Mouse (Mus musculus): ENCODE measurements around the gene 2410004P03Rik.

The 2410004P03Rik gene

DNA sequence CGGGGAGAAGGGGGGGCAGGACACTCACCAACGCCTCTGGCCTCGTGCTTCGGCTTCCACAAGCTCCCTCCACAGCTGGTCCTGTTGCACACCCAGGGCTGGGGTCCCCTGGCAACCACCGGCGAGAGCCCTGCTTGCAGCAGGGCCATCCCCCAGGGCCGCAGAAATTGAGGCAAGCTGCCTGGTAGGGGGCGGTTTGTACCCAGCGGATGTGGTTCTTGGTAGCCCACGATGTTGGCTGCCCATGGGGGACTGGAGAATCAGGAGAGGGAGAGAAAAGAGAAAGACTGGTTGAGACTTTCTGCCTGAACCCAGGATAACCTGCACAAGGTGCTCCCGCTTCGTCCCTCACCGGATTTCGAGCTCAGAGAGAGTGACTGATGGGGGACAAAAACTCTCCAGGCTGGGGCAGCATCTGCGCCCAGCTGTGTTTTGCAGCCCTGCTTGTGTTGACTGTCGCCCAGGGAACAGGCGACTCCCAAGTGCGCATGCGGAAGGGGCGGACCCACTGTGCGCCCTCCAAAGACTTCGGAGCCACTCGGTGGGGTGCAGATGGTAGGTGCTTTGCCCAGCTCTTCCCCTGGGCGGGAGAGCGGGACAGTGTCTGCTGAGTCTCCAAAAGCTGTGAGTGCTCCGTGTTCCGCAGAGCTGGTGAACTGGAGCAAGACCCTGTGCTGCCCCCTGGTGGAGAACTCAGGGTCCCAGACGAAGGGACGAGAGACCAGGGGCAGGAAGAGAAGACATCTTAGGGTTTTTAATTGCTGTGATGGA lies at the start of gene 2410004P03Rik:
Gene 2410004P03Rik, minus strand, starts transcription at position 628 of the 771 bp plus-strand sequence.
- in situ Hi-C loops (cut with MboI; ENCODE audit: low sequenced_read_pairs), result no loop called here

DNA sequence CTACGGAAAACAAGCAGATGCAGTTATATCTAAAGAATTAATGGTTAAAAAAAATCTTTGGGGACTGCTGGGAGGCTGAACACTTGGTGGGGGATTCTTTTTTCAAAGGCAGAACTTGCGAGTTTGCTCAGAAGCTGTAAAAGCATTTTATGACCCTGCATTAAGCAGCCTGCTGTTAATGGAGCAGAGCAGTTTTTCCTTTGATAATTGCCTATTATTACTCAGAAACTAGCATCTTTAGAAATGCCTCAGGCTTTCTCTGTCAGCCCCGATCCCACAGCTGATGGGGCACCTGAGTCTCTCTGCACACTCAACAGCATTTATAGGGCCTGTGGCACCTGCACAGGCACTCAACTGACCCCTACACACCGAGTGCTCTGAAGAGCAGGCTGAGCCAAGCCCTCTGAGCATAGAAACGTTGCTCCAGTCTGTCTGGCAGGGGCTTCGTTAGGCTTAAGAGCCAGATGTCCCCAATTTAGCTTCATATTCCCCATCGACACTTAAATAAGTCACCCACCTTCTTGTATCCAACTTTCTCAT lies 49.7 kb upstream of the 2410004P03Rik start:
- in situ Hi-C loops (cut with MboI; ENCODE audit: low sequenced_read_pairs), result no loop called here

DNA sequence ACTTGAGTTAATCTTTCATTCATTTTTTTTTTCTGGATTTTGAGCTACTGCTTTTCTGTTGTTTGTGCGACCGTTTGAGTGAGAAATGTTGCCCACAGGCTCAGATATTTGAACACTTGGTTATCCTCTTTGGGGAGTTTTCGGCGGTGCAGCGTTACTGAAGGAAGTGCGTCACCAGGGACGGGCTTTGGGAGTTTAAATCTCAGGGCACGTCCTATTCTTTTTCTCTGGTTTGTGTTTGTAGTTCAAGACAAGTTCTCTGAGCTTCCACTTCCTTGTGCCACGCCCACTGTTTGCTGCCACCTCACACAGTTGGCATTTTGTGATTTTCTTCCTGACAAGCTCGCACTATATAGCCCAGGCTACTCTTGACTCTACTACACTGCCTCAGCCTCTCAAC lies 47.0 kb upstream of the 2410004P03Rik start:
- in situ Hi-C loops (cut with MboI; ENCODE audit: low sequenced_read_pairs), result no loop called here

DNA sequence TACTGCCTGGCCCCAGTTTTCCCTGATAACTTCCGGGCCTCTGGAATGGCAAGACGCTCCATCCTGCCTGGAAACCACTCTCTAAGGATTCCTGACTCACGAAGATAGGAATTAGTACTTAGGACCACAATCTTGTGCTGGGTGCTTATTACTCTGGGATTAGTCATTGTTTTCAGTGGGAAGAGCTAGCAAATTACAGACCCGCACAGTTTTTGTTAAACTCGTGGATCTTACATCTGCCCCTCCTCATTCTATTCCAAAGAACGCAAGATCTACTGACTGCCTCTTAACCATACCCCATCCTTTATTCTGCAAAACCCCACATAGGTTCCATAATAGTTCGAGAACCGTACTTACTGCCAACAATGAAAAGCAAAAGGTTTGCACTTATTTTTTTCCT lies 45.6 kb upstream of the 2410004P03Rik start:
- in situ Hi-C loops (cut with MboI; ENCODE audit: low sequenced_read_pairs), result no loop called here

DNA sequence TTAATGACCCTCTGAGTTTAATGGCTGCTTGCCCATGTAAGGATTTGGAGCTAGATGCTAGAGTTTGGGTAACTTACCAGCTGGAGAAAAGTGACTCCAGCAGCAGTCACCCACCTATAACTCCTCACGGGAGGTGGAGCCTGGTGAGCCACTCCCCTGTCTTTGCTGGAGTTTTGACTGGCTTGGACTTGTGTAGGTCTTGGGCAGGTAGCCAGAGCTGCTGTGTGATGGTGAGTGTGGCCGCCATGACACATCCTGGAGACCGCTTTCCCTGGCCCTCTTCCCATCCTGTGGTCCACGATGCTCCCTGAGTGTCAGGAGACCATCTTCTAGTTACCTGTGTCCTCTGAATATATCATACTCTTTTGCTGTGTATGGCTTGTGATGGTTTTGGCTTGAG lies 44.2 kb upstream of the 2410004P03Rik start:
- in situ Hi-C loops (cut with MboI; ENCODE audit: low sequenced_read_pairs), result no loop called here

DNA sequence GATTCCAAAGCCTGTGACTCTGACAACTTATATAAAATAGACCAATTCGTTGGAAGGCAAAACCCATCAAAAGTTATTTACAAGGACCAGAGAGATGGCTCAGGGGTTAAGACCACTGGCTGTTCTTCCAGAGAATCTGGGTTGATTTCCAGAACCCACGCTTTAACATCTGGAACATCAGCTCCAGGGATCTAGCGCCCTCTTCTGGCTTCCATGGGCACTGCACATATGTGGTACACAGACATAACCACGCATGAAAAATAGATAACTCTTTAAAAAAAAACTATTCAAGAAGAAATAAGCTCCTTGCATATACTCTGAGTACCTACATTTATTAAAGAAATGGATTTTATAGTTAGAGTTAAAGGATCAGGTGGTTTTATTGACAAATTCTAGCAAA lies 43.2 kb upstream of the 2410004P03Rik start:
- in situ Hi-C loops (cut with MboI; ENCODE audit: low sequenced_read_pairs), result no loop called here

DNA sequence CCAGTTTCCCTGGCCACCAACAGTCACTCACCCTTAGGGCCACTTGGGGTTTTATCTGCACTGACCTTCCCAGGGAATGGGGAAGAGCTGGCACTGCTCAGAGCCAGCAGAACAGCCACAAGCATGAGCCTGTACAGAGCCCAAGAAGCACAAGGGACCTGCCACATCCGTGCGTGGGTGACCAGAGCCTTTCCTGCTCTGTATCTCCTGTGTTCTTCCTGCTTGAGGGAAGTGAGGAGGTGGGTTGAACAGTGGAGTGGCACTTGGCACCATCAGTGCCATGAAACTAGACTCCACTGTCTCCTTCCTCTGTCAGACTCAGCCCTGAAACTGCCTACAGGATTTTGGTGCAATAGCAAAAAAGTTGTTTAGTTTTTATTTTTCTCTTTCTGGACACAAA lies 41.1 kb upstream of the 2410004P03Rik start:
- in situ Hi-C loops (cut with MboI; ENCODE audit: low sequenced_read_pairs), result no loop called here

DNA sequence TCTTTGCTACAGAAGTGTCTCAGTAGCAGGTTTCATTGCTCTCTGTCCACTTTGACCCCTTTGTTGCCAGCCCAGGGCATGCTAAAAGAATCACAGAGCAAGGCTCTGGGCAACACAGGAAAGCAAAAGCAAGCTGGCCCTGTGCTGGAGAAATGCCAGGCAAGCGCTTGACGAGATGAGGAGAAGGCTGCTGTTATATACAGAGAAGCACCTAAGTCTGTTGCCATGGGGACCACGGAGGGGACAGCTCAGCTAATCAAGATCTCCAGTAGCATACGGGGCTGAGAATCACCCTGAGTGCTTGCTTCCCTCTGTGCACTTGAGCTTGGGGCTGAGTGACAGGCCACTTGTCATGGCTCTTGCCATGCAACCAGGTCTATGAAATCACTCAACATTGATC lies 39.5 kb upstream of the 2410004P03Rik start:
- in situ Hi-C loops (cut with MboI; ENCODE audit: low sequenced_read_pairs), result no loop called here

DNA sequence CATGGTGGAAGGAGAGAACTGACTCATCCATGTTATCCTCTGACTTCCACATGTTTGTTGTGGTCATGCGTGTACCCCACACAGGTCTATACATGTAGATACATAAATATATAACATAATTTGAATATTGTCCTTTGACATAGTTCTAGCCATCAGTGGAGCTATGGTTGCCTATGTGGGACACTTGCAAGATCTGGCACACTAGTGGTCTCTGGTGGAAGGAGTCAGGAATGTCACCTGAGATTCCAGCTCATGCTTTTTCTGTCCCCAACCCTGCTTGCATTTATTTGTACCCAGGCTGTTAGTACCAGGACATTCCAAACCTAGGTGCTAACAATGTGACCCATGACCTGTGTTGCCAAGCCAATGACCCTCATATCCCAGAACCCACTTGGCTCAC lies 38.3 kb upstream of the 2410004P03Rik start:
- in situ Hi-C loops (cut with MboI; ENCODE audit: low sequenced_read_pairs), result loop anchor here (25.0 kb wide), 1 partner anchor 213 kb away; the partner anchor contains the start of gene Pdia6

DNA sequence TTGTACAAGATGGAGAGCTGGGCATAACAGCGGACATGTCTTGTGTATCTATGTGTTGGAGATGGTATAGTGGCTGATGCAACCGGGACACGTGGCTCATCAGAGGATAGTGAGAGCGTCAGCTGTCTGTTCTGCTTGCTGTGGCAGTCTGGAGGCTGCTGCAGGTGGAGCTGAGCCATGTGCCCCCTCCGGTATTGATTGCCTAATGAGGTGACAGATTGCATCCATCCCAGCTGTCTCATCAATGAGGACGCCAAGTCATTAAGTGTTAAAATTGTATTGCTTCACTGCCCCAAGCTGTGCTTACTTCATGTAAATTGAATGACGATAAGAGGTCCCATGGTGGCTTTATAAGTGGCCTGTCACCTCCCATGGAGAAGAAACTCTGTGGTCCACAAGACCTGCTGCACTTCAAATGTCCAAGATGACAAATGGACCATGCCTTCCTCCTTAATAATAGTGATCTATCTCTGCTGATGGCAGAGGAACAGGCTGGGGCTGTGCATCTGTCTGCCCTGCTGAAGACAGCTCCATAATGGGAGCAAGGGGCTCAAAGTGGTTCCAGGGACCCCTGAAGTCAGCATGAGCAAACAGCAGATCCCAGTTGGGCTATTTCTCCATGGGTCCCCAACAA lies 37.6 kb upstream of the 2410004P03Rik start:
- in situ Hi-C loops (cut with MboI; ENCODE audit: low sequenced_read_pairs), result loop anchor here (25.0 kb wide), 1 partner anchor 213 kb away; the partner anchor contains the start of gene Pdia6

DNA sequence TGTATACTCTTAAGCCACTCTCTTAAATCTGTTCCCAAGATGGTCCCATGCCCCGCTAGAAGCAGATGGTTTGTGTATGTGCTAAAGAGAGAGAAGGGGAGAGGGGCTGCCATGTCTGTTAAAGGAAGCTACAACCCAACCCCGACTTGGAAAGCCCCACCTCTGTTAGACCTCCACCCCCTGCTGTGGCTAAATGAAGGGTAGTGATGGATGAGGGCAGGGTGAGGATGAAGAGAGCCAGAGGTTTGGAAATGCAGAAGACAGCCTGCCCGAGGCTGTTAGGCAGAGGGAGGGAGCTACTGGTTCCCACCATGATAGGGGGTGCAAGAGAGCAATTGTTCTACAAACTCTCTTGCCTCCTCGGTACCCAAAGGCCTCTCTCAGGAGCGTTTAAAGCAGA lies 31.8 kb upstream of the 2410004P03Rik start:
- in situ Hi-C loops (cut with MboI; ENCODE audit: low sequenced_read_pairs), result loop anchor here (25.0 kb wide), 1 partner anchor 219 kb away; the partner anchor contains the start of gene Pdia6

DNA sequence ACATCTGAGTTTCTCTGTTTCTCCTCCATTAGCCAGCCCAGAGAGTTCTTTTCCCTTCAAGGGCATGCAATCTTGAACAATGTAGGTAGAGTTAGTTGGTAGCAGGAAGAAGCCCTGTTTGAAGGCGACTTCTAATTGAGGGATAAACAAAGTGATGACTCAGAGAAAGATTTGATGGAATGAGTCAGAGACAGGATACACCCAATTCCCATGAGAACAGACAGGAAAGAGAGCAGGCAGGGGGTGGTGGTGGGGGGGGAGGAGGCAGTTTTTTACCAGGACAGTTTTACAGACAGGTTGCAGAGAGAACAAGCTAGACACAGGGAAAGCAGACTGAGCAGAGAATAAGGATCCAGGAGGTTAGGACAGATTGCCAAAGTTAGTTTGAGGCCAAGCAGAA lies 29.0 kb upstream of the 2410004P03Rik start:
- in situ Hi-C loops (cut with MboI; ENCODE audit: low sequenced_read_pairs), result loop anchor here (25.0 kb wide), 1 partner anchor 222 kb away; the partner anchor contains the start of gene Pdia6

DNA sequence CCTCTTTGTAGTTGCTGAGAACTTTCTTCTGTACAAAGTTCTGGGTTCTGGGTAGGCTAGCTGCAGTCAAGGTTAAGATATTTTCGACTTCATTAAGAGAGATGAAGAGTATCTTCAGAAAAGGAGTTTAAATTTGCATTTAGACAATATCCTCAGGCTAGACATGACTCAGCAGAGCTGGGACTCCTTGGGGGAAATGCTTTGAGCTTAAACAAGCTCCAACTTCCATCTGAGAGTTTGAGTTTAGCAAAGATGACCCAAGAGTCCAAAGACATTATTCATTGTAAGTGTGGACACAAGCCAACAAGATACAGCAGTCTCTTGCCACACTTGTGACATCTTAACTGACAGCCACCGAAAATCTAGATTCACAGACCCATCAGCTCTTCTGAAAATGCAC lies 27.9 kb upstream of the 2410004P03Rik start:
- in situ Hi-C loops (cut with MboI; ENCODE audit: low sequenced_read_pairs), result loop anchor here (25.0 kb wide), 1 partner anchor 223 kb away; the partner anchor contains the start of gene Pdia6

DNA sequence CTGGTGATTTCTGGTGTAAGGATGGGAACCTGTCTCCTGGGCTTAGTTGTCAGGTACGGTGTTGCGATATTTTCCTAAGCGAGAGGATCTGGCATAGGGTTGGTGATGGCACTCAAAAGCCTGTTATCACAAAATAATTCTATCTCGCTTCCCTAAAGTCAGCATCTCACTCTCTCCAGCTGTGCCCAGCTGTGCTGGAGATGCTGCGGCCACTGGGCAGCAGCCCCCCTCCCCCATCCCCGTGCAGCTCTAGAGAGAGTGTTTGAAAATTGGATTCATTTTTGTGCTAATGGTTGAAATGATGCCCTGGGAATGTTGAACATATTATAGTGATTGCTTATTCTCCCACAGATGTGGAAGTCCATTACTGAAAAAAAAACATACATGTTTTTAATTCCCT lies 26.7 kb upstream of the 2410004P03Rik start:
- in situ Hi-C loops (cut with MboI; ENCODE audit: low sequenced_read_pairs), result loop anchor here (25.0 kb wide), 1 partner anchor 224 kb away; the partner anchor contains the start of gene Pdia6

DNA sequence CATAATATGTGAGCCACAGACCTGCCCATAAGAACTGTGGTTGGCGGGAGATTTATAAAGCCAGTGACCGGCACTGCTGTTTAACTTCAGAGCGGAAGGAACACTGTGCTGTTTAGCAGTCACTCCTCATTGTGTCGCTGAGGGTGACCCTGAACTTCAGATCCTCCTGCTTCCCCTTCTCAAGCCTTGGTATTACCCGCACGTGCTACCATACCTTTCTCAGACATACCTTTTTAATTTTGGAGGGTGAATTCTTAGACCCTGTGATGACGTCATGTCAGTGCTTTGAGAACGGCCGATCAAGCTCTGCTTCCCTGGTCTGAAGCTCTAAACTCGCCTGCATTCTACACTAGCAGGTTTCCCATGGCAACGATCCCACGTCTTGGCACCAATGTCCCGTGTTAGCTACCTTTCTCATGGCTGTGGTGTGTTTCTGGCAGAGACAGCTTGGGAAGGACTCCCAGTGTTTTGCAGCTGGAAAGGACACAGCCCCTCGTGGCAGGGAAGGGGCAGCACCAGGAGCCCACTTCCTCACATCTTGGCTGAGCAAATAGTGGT lies 25.6 kb upstream of the 2410004P03Rik start:
- in situ Hi-C loops (cut with MboI; ENCODE audit: low sequenced_read_pairs), result loop anchor here (25.0 kb wide), 1 partner anchor 225 kb away; the partner anchor contains the start of gene Pdia6

DNA sequence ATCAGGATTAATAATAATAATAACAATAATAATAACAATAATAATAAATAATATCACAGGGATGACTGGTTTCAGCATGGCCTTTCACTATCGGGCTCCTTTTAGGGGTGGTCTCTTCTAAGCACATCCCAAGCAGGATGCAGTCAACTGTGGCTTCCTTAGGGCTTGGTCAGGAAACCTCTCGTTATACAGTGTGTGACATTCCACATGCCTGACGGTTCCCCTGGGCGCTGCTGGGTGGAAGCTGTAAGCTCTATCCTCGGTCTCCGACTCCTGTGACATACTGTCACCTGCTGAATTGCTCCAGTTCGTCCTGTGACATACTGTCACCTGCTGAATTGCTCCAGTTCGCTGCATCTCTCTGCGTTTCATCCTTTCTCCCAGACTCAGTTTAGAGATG lies 25.0 kb upstream of the 2410004P03Rik start:
- in situ Hi-C loops (cut with MboI; ENCODE audit: low sequenced_read_pairs), result loop anchor here (25.0 kb wide), 1 partner anchor 226 kb away; the partner anchor contains the start of gene Pdia6

DNA sequence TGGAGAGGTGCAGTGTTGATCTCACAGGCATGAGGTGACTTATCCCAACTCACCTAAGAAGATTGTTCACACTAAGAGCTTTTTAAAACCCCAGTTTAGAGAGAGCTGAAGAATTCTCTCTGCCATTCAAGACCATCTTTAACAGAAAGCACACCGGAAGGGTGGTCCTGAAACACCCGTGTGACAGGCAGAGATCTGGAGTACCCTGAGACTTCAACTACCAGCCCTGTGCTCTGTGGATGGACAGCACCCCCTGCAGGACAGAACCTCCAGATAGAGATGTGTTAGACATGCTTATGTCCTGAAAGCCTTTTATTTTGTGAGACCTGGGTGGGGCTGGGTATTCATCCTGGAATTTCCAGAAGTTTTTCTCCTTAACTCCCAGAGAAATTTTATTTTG lies 23.6 kb upstream of the 2410004P03Rik start:
- in situ Hi-C loops (cut with MboI; ENCODE audit: low sequenced_read_pairs), result loop anchor here (25.0 kb wide), 1 partner anchor 227 kb away; the partner anchor contains the start of gene Pdia6

DNA sequence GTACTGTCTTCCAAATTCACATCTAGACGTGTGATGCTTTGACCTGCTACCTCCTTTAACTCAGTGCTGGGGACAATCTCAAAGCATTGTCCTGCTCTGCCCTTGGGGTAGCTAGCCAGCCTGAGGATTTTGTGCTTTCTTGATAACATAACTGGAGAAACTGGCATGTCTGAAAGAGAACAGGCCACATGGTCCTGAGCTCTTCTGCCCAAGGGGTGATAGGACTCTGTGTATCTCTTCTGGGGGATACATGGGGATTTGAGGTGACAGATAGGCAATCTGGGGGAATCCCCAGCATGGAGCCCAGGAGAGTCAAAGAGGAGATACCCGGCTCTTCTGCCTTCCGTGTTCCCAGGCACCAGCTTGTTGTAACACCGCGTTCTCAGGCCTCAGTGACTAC lies 23.1 kb upstream of the 2410004P03Rik start:
- in situ Hi-C loops (cut with MboI; ENCODE audit: low sequenced_read_pairs), result loop anchor here (25.0 kb wide), 1 partner anchor 228 kb away; the partner anchor contains the start of gene Pdia6

DNA sequence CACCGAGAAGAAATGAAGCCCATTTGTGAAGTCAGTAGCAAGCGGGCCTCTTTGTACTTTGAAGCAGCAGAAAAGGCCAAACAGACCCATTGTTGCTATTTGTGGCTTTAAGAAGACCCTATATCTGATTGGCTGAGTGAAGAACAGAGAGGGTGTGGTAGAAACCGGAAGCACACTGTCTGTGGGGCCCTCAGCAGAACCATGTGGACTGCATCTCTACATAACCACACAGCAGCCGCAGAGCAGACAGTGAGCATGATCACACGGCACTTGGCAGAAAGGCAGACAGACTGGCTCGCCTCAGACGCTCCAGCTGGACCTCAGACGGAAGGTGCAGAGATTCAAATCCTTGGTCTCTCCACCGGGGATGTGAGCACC lies 21.9 kb upstream of the 2410004P03Rik start:
- in situ Hi-C loops (cut with MboI; ENCODE audit: low sequenced_read_pairs), result loop anchor here (25.0 kb wide), 1 partner anchor 229 kb away; the partner anchor contains the start of gene Pdia6

DNA sequence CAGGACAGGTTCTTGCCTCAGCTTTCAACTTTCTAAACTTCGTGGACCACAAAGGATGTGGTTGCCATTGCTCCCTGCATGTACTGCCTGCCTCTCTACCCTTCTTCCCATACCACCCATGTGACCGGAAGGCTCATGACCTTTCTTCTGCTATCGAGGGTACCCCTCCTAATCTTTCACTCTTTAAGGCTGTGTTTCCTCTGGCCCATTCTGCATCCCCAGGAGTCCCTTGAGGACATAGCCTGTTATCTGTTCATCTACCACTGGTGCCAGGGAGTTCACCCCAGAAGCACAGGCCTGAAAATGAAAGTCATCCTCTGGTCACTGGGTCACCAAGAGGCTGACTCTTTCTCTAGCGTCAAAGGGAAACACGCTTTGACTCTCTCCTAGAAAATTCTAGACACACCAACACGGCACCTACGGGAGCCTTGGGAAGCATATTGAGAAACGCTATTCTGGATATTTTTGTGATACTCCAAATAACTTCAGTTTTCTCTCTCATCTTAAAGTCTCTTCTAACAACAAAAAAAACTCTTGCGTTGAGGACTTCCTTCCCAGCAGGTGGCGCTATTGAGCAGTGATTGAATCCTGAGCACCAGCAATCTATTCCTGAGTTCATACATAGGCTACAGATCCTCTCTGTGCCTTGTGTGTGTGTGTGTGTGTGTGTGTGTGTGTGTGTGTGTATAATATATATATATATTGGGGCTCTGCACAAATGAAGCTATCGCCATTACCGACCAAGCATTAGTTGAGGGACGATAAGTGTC lies 21.4 kb upstream of the 2410004P03Rik start:
- in situ Hi-C loops (cut with MboI; ENCODE audit: low sequenced_read_pairs), result loop anchor here (25.0 kb wide), 1 partner anchor 229 kb away; the partner anchor contains the start of gene Pdia6

Data from CH12F3 (cell line).